Comparison of ENCODE assay signal across 17 mouse cellular contexts in genomic region chr5:142690343-142690742, GRCm38 (mm10). TPM values are rescaled to one million over a fixed set of nuclear protein-coding genes. Genes with fewer than 3 reads are reported as not detected.
"Had no signal": no experiment of that assay in that cellular context is flagged by ENCODE, and none has a peak within 500 bp of the region (broad histone marks: within the 10 kb centered on the region; RNA-seq: fewer than 3 reads in every experiment).

No protein-coding gene starts in this region.

- ATAC-seq: hindbrain, embryonic 16.5 days; inflammation-experienced regulatory T-cells, adult 6 months; intestine, embryonic 15.5 days; intestine, postnatal 0 days; liver, embryonic 12.5 days had no signal

- DNase-seq: gastrocnemius, postnatal 14 days; gastrocnemius, postnatal 36 days; heart, adult 18-20 months; heart, postnatal 10 days; kidney, adult 18-20 months; kidney, adult 9 months; kidney, postnatal 14 days; kidney, postnatal 36 days; layer of hippocampus, adult 9-11 months; layer of hippocampus, postnatal 36 days; left cerebral cortex, postnatal 4 days had no signal

RNA-seq across cellular contexts. Expression of gene Slc29a4, which starts 2.0 kb away (rescaled TPM):
- total RNA-seq: liver, adult 2 months had no signal
